Mouse (Mus musculus): ENCODE measurements at regions not wholly inside any gene's neighbourhood (a gene's known extent, or its start where the extent isn't known, plus 50 kb on each side); places are given as distances from the start of the nearest gene placed in this dataset.
A peak's percentile ranks its signal among the peaks of the same experiment; 100 is the strongest.

GRCm38 (mm10) chr1:168743435-168743834 is 311.4 kb upstream of the Pbx1 start:
- POLR2A ChIA-PET: no interaction called here
- DNase-seq (ENCODE audit: low read depth, low spot score) (peak; percentile 28), ATAC-seq (peak; percentile 39)
- CTCF ChIA-PET: no interaction called here
- in situ Hi-C loops (cut with MboI; ENCODE audit: low pct_unique_long_range_greater_than_20kb): no loop called here
- no peak for TF ChIP-seq CTCF (IDR thresholded peaks at IDR 0.05)
- no peaks in the 10 kb centered on the region for H3K27me3 ChIP-seq

- ChIA-PET POLR2A (no interaction called here), CTCF (no interaction called here)
- no peaks in the 10 kb centered on the region for H3K27me3 ChIP-seq
- in situ Hi-C loops (cut with MboI; ENCODE audit: low pct_unique_long_range_greater_than_20kb): no loop called here
- TF ChIP-seq CTCF (IDR thresholded peaks at IDR 0.05): no peak
- ATAC-seq (no peak), DNase-seq (ENCODE audit: low read depth, low spot score) (no peak)
Observed at GRCm38 (mm10) chr1:168738005-168738404, 305.9 kb upstream of the Pbx1 start.

DNA sequence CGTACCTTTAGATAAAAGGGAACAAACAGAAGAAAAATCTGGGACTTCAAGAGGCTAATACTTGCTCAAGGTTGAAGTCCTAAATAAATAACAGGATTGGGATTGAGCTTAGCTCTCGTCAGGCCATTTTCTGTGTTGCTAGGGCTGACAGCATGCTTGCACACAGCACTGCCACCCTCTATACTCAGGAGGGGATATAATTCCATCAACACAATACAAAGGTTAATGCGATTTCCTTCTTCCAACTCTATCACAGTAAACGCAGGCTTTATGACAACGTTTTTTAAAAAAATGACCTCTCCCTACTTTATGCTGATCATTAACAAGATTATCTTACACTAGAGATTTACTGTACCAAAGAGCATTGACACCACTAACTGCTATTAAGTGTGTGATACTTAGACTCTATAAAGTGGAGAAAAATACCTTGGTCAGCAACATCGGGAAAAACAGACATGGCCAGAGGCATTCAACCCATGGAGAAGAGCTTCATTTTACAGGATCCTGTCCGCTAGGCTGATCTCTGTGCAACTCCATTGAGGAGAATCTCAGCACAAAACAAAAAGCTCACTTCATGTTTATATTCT is 305.3 kb upstream of the Pbx1 start:
- H3K27me3 ChIP-seq: no peaks in the 10 kb centered on the region
- DNase-seq (ENCODE audit: low read depth, low spot score) (no peak), ATAC-seq (no peak)
- TF ChIP-seq CTCF (IDR thresholded peaks at IDR 0.05): no peak
- ChIA-PET POLR2A (no interaction called here), CTCF (no interaction called here)
- in situ Hi-C loops (cut with MboI; ENCODE audit: low pct_unique_long_range_greater_than_20kb): no loop called here

- CTCF ChIA-PET: no interaction called here
- in situ Hi-C loops (cut with MboI; ENCODE audit: low pct_unique_long_range_greater_than_20kb): no loop called here
- POLR2A ChIA-PET: no interaction called here
- TF ChIP-seq CTCF (IDR thresholded peaks at IDR 0.05): no peak
- H3K27me3 ChIP-seq: no peaks in the 10 kb centered on the region
- DNase-seq (ENCODE audit: low read depth, low spot score) (no peak), ATAC-seq (no peak)
Observed at GRCm38 (mm10) chr1:168733066-168733465, 301.0 kb upstream of the Pbx1 start.

- ChIA-PET POLR2A (interaction anchor here (0.5 kb wide), 1 partner anchor 92 kb away, joined by 3 read pairs; no protein-coding TSS in a partner anchor), CTCF (no interaction called here)
- no peaks in the 10 kb centered on the region for H3K27me3 ChIP-seq
- TF ChIP-seq CTCF (IDR thresholded peaks at IDR 0.05): no peak
- ATAC-seq: peak; percentile 10
- in situ Hi-C loops (cut with MboI; ENCODE audit: low pct_unique_long_range_greater_than_20kb): loop anchor here (5.0 to 10.0 kb wide), 2 partner anchors 125 to 328 kb away; no protein-coding TSS in a partner anchor
- DNase-seq (ENCODE audit: low read depth, low spot score): peak; percentile 15
Observed at GRCm38 (mm10) chr1:168709836-168710235, 277.8 kb upstream of the Pbx1 start.

DNA sequence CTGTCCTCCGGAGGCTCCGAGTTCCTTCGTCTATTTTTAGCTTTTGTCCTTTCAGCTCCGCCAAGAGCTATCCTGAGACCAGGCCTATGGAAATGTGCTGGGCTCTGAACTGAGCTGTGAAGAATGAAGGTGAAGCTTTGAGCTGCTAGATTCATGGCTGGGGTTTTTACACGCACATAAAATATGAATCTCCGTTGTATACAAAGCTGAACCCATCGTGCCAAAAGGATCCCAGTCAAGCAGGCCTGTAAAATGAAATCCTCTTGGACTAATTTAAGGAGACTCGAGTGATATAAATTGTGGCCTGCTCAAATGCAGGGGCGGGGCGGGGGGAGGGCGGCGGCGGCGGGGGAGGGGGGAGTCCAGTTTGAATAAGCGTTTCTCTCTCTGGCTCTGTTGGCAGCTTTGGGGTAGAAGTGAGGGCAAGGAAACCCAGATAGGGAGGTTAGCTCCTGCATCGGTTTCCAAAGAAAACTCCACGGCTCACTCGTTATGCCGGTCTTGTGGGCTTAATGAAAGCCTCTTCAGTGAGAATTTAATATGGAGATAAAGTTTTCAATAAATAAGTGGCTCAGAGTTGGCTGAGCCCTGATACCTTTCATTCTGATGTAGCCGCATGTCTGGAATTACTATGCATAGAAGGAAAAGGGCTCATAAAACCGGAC is 277.1 kb upstream of the Pbx1 start:
- CTCF ChIA-PET: interaction anchor here (1.1 to 1.2 kb wide), 3 partner anchors 109 to 332 kb away, joined by 3 to 4 read pairs (median 3); no protein-coding TSS in a partner anchor
- ATAC-seq (peak; percentile 15), DNase-seq (ENCODE audit: low read depth, low spot score) (peak; percentile 10)
- POLR2A ChIA-PET: interaction anchor here (0.8 kb wide), 1 partner anchor 12 kb away, joined by 3 read pairs; no protein-coding TSS in a partner anchor
- TF ChIP-seq CTCF (IDR thresholded peaks at IDR 0.05): no peak
- no peaks in the 10 kb centered on the region for H3K27me3 ChIP-seq
- in situ Hi-C loops (cut with MboI; ENCODE audit: low pct_unique_long_range_greater_than_20kb): loop anchor here (5.0 to 10.0 kb wide), 2 partner anchors 124 to 327 kb away; no protein-coding TSS in a partner anchor

- in situ Hi-C loops (cut with MboI; ENCODE audit: low pct_unique_long_range_greater_than_20kb): loop anchor here (5.0 to 10.0 kb wide), 2 partner anchors 124 to 326 kb away; no protein-coding TSS in a partner anchor
- POLR2A ChIA-PET: interaction anchor here (0.7 to 0.8 kb wide), 2 partner anchors 11 to 125 kb away, joined by 3 to 6 read pairs; no protein-coding TSS in a partner anchor
- CTCF ChIA-PET: interaction anchor here (1.1 to 1.2 kb wide), 3 partner anchors 108 to 331 kb away, joined by 3 to 4 read pairs (median 3); no protein-coding TSS in a partner anchor
Observed at GRCm38 (mm10) chr1:168708161-168708865, 276.2 kb upstream of the Pbx1 start.

GRCm38 (mm10) chr1:168697386-168697785 is 265.3 kb upstream of the Pbx1 start:
- ChIA-PET POLR2A (interaction anchor here (1.1 kb wide), 1 partner anchor 12 kb away, joined by 3 read pairs; no protein-coding TSS in a partner anchor), CTCF (interaction anchor here (1.3 kb wide), 1 partner anchor 10 kb away, joined by 3 read pairs; no protein-coding TSS in a partner anchor)
- no peak for TF ChIP-seq CTCF (IDR thresholded peaks at IDR 0.05)
- ATAC-seq: no peak
- no peaks in the 10 kb centered on the region for H3K27me3 ChIP-seq
- in situ Hi-C loops (cut with MboI; ENCODE audit: low pct_unique_long_range_greater_than_20kb): no loop called here
- DNase-seq (ENCODE audit: low read depth, low spot score): no peak

More at GRCm38 (mm10) chr1:168708161-168708865, 276.2 kb upstream of the Pbx1 start:
- no peak for TF ChIP-seq CTCF (IDR thresholded peaks at IDR 0.05)
- ATAC-seq (peak; percentile 87), DNase-seq (ENCODE audit: low read depth, low spot score) (peak; percentile 80)
- no peaks in the 10 kb centered on the region for H3K27me3 ChIP-seq

- DNase-seq (ENCODE audit: low read depth, low spot score): no peak
- ATAC-seq: no peak
- ChIA-PET CTCF (interaction anchor here (1.3 kb wide), 1 partner anchor 15 kb away, joined by 3 read pairs; no protein-coding TSS in a partner anchor), POLR2A (no interaction called here)
- H3K27me3 ChIP-seq: no peaks in the 10 kb centered on the region
- in situ Hi-C loops (cut with MboI; ENCODE audit: low pct_unique_long_range_greater_than_20kb): no loop called here
- TF ChIP-seq CTCF (IDR thresholded peaks at IDR 0.05): no peak
Observed at GRCm38 (mm10) chr1:168686821-168687220, 254.8 kb upstream of the Pbx1 start.

GRCm38 (mm10) chr1:168685147-168685546 is 253.1 kb upstream of the Pbx1 start:
- ChIA-PET CTCF (interaction anchor here (1.0 kb wide), 1 partner anchor 9 kb away, joined by 3 read pairs; no protein-coding TSS in a partner anchor), POLR2A (no interaction called here)
- DNase-seq (ENCODE audit: low read depth, low spot score): no peak
- ATAC-seq: no peak
- in situ Hi-C loops (cut with MboI; ENCODE audit: low pct_unique_long_range_greater_than_20kb): no loop called here
- no peak for TF ChIP-seq CTCF (IDR thresholded peaks at IDR 0.05)
- H3K27me3 ChIP-seq: no peaks in the 10 kb centered on the region
